Comparison of ENCODE assay signal across 8 mouse cellular contexts in genomic region chr5:45639715-45640092, GRCm38 (mm10). TPM values are rescaled to one million over a fixed set of nuclear protein-coding genes. Genes with fewer than 3 reads are reported as not detected.
A peak's percentile ranks its signal among the peaks of the same experiment; 100 is the strongest.
DNase-seq lines count a peak whose midpoint lies in the region; ATAC-seq and TF ChIP-seq lines count a peak whose summit lies in the region.

No protein-coding gene starts in this region.

- peak overlapping the region; percentile 52; the same call in 1 of the 2 replicates for H3K9ac ChIP-seq in kidney, postnatal 0 days (ENCODE audit: low read depth, low read length)
- H3K9ac ChIP-seq in hindbrain, embryonic 14.5 days: peak overlapping the region; percentile 74
- H3K9ac ChIP-seq in midbrain, postnatal 0 days (replicated peaks; ENCODE audit: low read length, poor library complexity, severe bottlenecking): peak overlapping the region; percentile 66

- H3K27ac ChIP-seq in kidney, postnatal 0 days: no peak overlapping the region
- H3K27ac ChIP-seq in hindbrain, embryonic 14.5 days: no peak overlapping the region; the same call in 1 of the 2 replicates
- H3K27ac ChIP-seq in midbrain, postnatal 0 days (ENCODE audit: low read depth, low read length): peak overlapping the region; percentile 71

- no peaks in the 10 kb centered on the region for H3K27me3 ChIP-seq in kidney, postnatal 0 days (ENCODE audit: insufficient read depth, low read length)
- H3K27me3 ChIP-seq in hindbrain, embryonic 14.5 days (ENCODE audit: control insufficient read depth, insufficient read depth, low read length): 0 out of 2 replicates have a peak, but pooled peaks cover 2% of the 10 kb centered on the region
- H3K27me3 ChIP-seq in midbrain, postnatal 0 days (ENCODE audit: insufficient read depth, low read length): no peaks in the 10 kb centered on the region

- H3K36me3 ChIP-seq in kidney, postnatal 0 days (ENCODE audit: insufficient read depth, low read length): no peaks in the 10 kb centered on the region
- H3K36me3 ChIP-seq in hindbrain, embryonic 14.5 days (replicated peaks; ENCODE audit: control insufficient read depth, insufficient read depth): no peaks in the 10 kb centered on the region
- H3K36me3 ChIP-seq in midbrain, postnatal 0 days (ENCODE audit: insufficient read depth, low read length): no peaks in the 10 kb centered on the region

- no peak for TF ChIP-seq CTCF in kidney, postnatal 0 days (IDR thresholded peaks at IDR 0.05; ENCODE audit: low read depth)
- TF ChIP-seq CTCF in midbrain, postnatal 0 days (IDR thresholded peaks at IDR 0.05): no peak

- ATAC-seq in kidney, postnatal 0 days (replicated peaks; ENCODE audit: low FRiP score, low read depth): no peak; the same call in 1 of the 2 replicates
- 0 out of 2 replicates have a peak, but pooled peaks have one; percentile 19 for ATAC-seq in hindbrain, embryonic 14.5 days (ENCODE audit: low FRiP score)
- peak; percentile 48 for ATAC-seq in midbrain, postnatal 0 days (ENCODE audit: low FRiP score)
- no peak for ATAC-seq in monocyte, adult 5-6 weeks (replicated peaks; ENCODE audit: insufficient number of reproducible peaks, low FRiP score, low TSS enrichment, poor library complexity, severe bottlenecking)

- H3K9me3 ChIP-seq in kidney, postnatal 0 days (replicated peaks; ENCODE audit: low read length): no peaks in the 10 kb centered on the region
- H3K9me3 ChIP-seq in hindbrain, embryonic 14.5 days (ENCODE audit: control insufficient read depth, low read length): no peaks in the 10 kb centered on the region
- no peaks in the 10 kb centered on the region for H3K9me3 ChIP-seq in midbrain, postnatal 0 days (ENCODE audit: low read length)

- intact Hi-C loops in left cerebral cortex, postnatal 4 days (cut with DNase I): no loop called here

- peak overlapping the region; percentile 97 for H3K4me2 ChIP-seq in kidney, postnatal 0 days (ENCODE audit: low read length)
- H3K4me2 ChIP-seq in hindbrain, embryonic 14.5 days (replicated peaks): peak overlapping the region; percentile 87
- peak overlapping the region; percentile 81 for H3K4me2 ChIP-seq in midbrain, postnatal 0 days (ENCODE audit: low read depth, low read length, poor library complexity, severe bottlenecking)

- no peaks in the 10 kb centered on the region for H3K4me1 ChIP-seq in kidney, postnatal 0 days (replicated peaks; ENCODE audit: insufficient read depth, low read length)
- H3K4me1 ChIP-seq in hindbrain, embryonic 14.5 days (replicated peaks; ENCODE audit: control insufficient read depth, insufficient read depth, low read length): peaks cover 7% of the 10 kb centered on the region
- H3K4me1 ChIP-seq in midbrain, postnatal 0 days (ENCODE audit: insufficient read depth, low read length): no peaks in the 10 kb centered on the region

- under 1% methylated on average over 8 of the region's 8 CpGs for WGBS in kidney, postnatal 0 days
- under 1% methylated on average over 8 of the region's 8 CpGs for WGBS in hindbrain, embryonic 14.5 days
- 0% methylated on average over 8 of the region's 8 CpGs for WGBS in midbrain, postnatal 0 days

- H3K4me3 ChIP-seq in kidney, postnatal 0 days (replicated peaks; ENCODE audit: low read depth, low read length): peak overlapping the region; percentile 60
- peak overlapping the region; percentile 54 for H3K4me3 ChIP-seq in hindbrain, embryonic 14.5 days (replicated peaks; ENCODE audit: low read length)
- peak overlapping the region; percentile 65 for H3K4me3 ChIP-seq in midbrain, postnatal 0 days (ENCODE audit: low read depth, low read length)

- DNase-seq in kidney, postnatal 0 days (ENCODE audit: low spot score): peak; percentile 9
- no peak for DNase-seq in kidney, adult 9 months
- peak; percentile 29 for DNase-seq in embryo, embryonic 9.5 days (ENCODE audit: extremely low spot score)
- DNase-seq in hindbrain, embryonic 14.5 days (ENCODE audit: low spot score): no peak
- no peak for DNase-seq in midbrain, postnatal 0 days (ENCODE audit: low spot score)
- DNase-seq in left cerebral cortex, postnatal 4 days: no peak
- DNase-seq in adrenal gland, adult 18-20 months (ENCODE audit: low spot score in 2 of 2): no peak

RNA-seq across cellular contexts. Expression of gene Fam184b, which starts 0.3 kb away (rescaled TPM):
- 2.4 and 2.6 TPM in 2 replicates for polyA plus RNA-seq in kidney, postnatal 0 days (2015; fragmentation: Nextera tagmentation; extraction: Ambion mirVana)
- polyA plus RNA-seq in hindbrain, embryonic 14.5 days (2014; fragmentation: Nextera tagmentation; extraction: Ambion mirVana): 6.7 and 9.7 TPM in 2 replicates
- 13.0 and 13.9 TPM in 2 replicates for total RNA-seq in midbrain, postnatal 0 days (2014; rRNA removed)
- 9.4 and 9.5 TPM in 2 replicates for polyA plus RNA-seq in midbrain, postnatal 0 days (2015; fragmentation: Nextera tagmentation; extraction: Ambion mirVana)
- 0.21 TPM in 1 of 3 replicates, not detected in the others for total RNA-seq in monocyte, adult 5-6 weeks (2017)
- 10 to 100 TPM; 13.7 TPM for total RNA-seq in left cerebral cortex, postnatal 4 days (2021)
- under 1 TPM; 0.20 to 0.22 TPM for total RNA-seq in adrenal gland, adult 18-20 months (2021)

RNA-seq across cellular contexts. Expression of gene Ncapg, which starts 30.0 kb away (rescaled TPM):
- polyA plus RNA-seq in kidney, postnatal 0 days (2015; fragmentation: Nextera tagmentation; extraction: Ambion mirVana): 21.8 and 24.7 TPM in 2 replicates
- 7.9 and 9.5 TPM in 2 replicates for polyA plus RNA-seq in hindbrain, embryonic 14.5 days (2014; fragmentation: Nextera tagmentation; extraction: Ambion mirVana)
- 2.4 and 3.2 TPM in 2 replicates for total RNA-seq in midbrain, postnatal 0 days (2014; rRNA removed)
- 2.1 and 2.4 TPM in 2 replicates for polyA plus RNA-seq in midbrain, postnatal 0 days (2015; fragmentation: Nextera tagmentation; extraction: Ambion mirVana)
- 0.76 to 2.9 TPM (median 2.3 TPM) in 3 replicates for total RNA-seq in monocyte, adult 5-6 weeks (2017)
- 1 to 10 TPM; 3.3 to 4.3 TPM for total RNA-seq in left cerebral cortex, postnatal 4 days (2021)
- total RNA-seq in adrenal gland, adult 18-20 months (2021): under 1 TPM; 0.43 to 0.61 TPM

Comparison
In these comparisons a context has a peak if more than half of its experiments do, and no peak if none do; other contexts are left out.
1. DNase-seq: peak in kidney, postnatal 0 days (single experiment) and embryo, embryonic 9.5 days (single experiment); none in kidney, adult 9 months (single experiment), hindbrain, embryonic 14.5 days (single experiment), midbrain, postnatal 0 days (single experiment), left cerebral cortex, postnatal 4 days (single experiment) and adrenal gland, adult 18-20 months (0 of 2).
2. ATAC-seq: peak in hindbrain, embryonic 14.5 days (single experiment) and midbrain, postnatal 0 days (single experiment); none in kidney, postnatal 0 days (single experiment) and monocyte, adult 5-6 weeks (single experiment).
3. RNA of gene Fam184b, which starts 0.3 kb away (total RNA-seq): 13.0 to 13.9 TPM in midbrain, postnatal 0 days and 13.7 TPM in left cerebral cortex, postnatal 4 days; 0.20 to 0.22 TPM in adrenal gland, adult 18-20 months and 0.21 TPM in monocyte, adult 5-6 weeks; every median in the first group is over 10 times any median in the second.
4. Peak in every context shown above with its lines, with median percentiles within 50 percentile points of each other: H3K4me2 ChIP-seq, H3K4me3 ChIP-seq and H3K9ac ChIP-seq.